ENCODE assay signal across 7 mouse cellular contexts in genomic region chr13:19300320-19301011, GRCm38 (mm10).
A peak's percentile ranks its signal among the peaks of the same experiment; 100 is the strongest.
DNase-seq lines count a peak whose midpoint lies in the region; ATAC-seq and TF ChIP-seq lines count a peak whose summit lies in the region.
"Not testable (repeated sequence)": the region's sequence is repeated elsewhere in the genome, so short reads cannot be mapped to it uniquely, and the experiment has no call there.

No protein-coding gene starts in this region.

- TF ChIP-seq RAD21 in CH12.LX (IDR thresholded peaks at IDR 0.05; ENCODE audit: low read depth, low read length), result not testable (repeated sequence)

- not testable (repeated sequence) for TF ChIP-seq POLR2A in CH12.LX (IDR thresholded peaks at IDR 0.05; ENCODE audit: low read depth, low read length)

- H3K4me1 ChIP-seq in CH12.LX (ENCODE audit: control insufficient read depth in 1 of 2, insufficient read depth in 2 of 2), result not testable (repeated sequence)

- ATAC-seq in hematopoietic stem cell, adult 5-6 weeks (replicated peaks in 1 of 2; ENCODE audit: insufficient read depth in 1 of 2, low FRiP score in 2 of 2, low TSS enrichment in 1 of 2, low read depth in 1 of 2, poor library complexity in 2 of 2, severe bottlenecking in 2 of 2), result peak; percentile 62 to 75; a peak in 3 of 4 replicates
- ATAC-seq in megakaryocyte progenitor cell, adult 5-6 weeks (replicated peaks; ENCODE audit: poor library complexity), result peak; percentile 93

- H3K27ac ChIP-seq in CH12.LX (ENCODE audit: insufficient read depth, low read depth), result not testable (repeated sequence)

- not testable (repeated sequence) for H3K27me3 ChIP-seq in CH12.LX (replicated peaks)

- TF ChIP-seq CTCF in CH12.LX (conservative IDR thresholded peaks at IDR 0.05 in 1 of 2, IDR thresholded peaks at IDR 0.05 in 1 of 2; ENCODE audit: low read depth in 2 of 2, low read length in 2 of 2), result not testable (repeated sequence)

- not testable (repeated sequence) for H3K9ac ChIP-seq in CH12.LX (ENCODE audit: insufficient read depth, low read depth)

- not testable (repeated sequence) for H3K4me3 ChIP-seq in CH12.LX (replicated peaks in 1 of 3; ENCODE audit: low read depth in 2 of 3, low read length in 2 of 3, poor library complexity in 1 of 3)

- peak; percentile 1 for DNase-seq in CH12.LX (ENCODE audit: extremely low read depth)
- peak; percentile 8 for DNase-seq in cerebellum, adult 11 months
- DNase-seq in cerebellum, adult 9-10 months, result peak; percentile 46
- DNase-seq in cerebellum, postnatal 36 days, result peak; percentile 18 to 29
- DNase-seq in layer of hippocampus, adult 9-10 months (ENCODE audit: low spot score), result peak; percentile 2

- H3K4me2 ChIP-seq in CH12.LX (ENCODE audit: insufficient read depth, low read depth, poor library complexity, severe bottlenecking), result not testable (repeated sequence)

- in situ Hi-C loops in CH12.LX (cut with MboI; ENCODE audit: low pct_ligation_motif_present, low pct_unique_long_range_greater_than_20kb, low sequenced_read_pairs), result not testable (repeated sequence)

- H3K79me2 ChIP-seq in CH12.LX (replicated peaks; ENCODE audit: control insufficient read depth, extremely low read depth, insufficient read depth, poor library complexity, severe bottlenecking), result not testable (repeated sequence)

- not testable (repeated sequence) for H3K9me3 ChIP-seq in CH12.LX (replicated peaks; ENCODE audit: low read length)

- TF ChIP-seq EP300 in CH12.LX (IDR thresholded peaks at IDR 0.05; ENCODE audit: low read length), result not testable (repeated sequence)

- not testable (repeated sequence) for H3K36me3 ChIP-seq in CH12.LX (replicated peaks in 1 of 2; ENCODE audit: control insufficient read depth in 1 of 2, insufficient read depth in 1 of 2, low read length in 1 of 2)

- dilution Hi-C loops in CH12.LX (cut with MboI; ENCODE audit: extremely low pct_ligation_motif_present, extremely low pct_unique_long_range_greater_than_20kb, low sequenced_read_pairs), result not testable (repeated sequence)
